Mouse (Mus musculus): ENCODE results near the gene Gm6525. TPM values are rescaled to one million over a fixed set of nuclear protein-coding genes. Genes with fewer than 3 reads are reported as not detected.

Gm6525 gene
- polyA plus RNA-seq (2014; fragmentation: Nextera tagmentation; extraction: Ambion mirVana): 0.76 and 0.95 TPM in 2 replicates

GRCm38 (mm10) chr3:84173581-84174154, at the start of gene Gm6525:
Gene Gm6525, plus strand, starts transcription at chr3:84174104.
- H3K4me2 ChIP-seq (ENCODE audit: low read depth): no peak within 1 kb of the TSS
- no peaks in the 10 kb centered on the region for H3K4me1 ChIP-seq (ENCODE audit: control insufficient read depth, insufficient read depth, low read length)
- 82% methylated on average over 11 of the region's 11 CpGs for WGBS
- no peak within 1 kb of the TSS for H3K27ac ChIP-seq (ENCODE audit: low read depth, low read length)
- ATAC-seq (ENCODE audit: insufficient read depth, low FRiP score, low TSS enrichment) (no peak), DNase-seq (ENCODE audit: low spot score) (no peak)
- H3K9ac ChIP-seq (ENCODE audit: low read length): no peak within 1 kb of the TSS
- H3K4me3 ChIP-seq (ENCODE audit: low read depth, low read length): no peak within 1 kb of the TSS
- no peaks in the 10 kb centered on the region for H3K27me3 ChIP-seq (ENCODE audit: control insufficient read depth, insufficient read depth, low read length)
- no peaks in the 10 kb centered on the region; the same call in none of the 2 replicates for H3K36me3 ChIP-seq (ENCODE audit: control insufficient read depth, insufficient read depth, low read length)
- H3K9me3 ChIP-seq (ENCODE audit: control insufficient read depth, low read length): no peaks in the 10 kb centered on the region

GRCm38 (mm10) chr3:84125704-84126289, 48.1 kb upstream of the Gm6525 start:
- H3K9ac ChIP-seq (ENCODE audit: low read length): no peak overlapping the region
- WGBS: 58% methylated on average over 6 of the region's 6 CpGs
- H3K4me3 ChIP-seq (ENCODE audit: low read depth, low read length): no peak overlapping the region
- H3K27me3 ChIP-seq (ENCODE audit: control insufficient read depth, insufficient read depth, low read length): no peaks in the 10 kb centered on the region
- DNase-seq (ENCODE audit: low spot score) (no peak), ATAC-seq (ENCODE audit: insufficient read depth, low FRiP score, low TSS enrichment) (no peak)
- no peaks in the 10 kb centered on the region for H3K9me3 ChIP-seq (ENCODE audit: control insufficient read depth, low read length)
- no peaks in the 10 kb centered on the region for H3K36me3 ChIP-seq (ENCODE audit: control insufficient read depth, insufficient read depth, low read length)
- H3K4me2 ChIP-seq (ENCODE audit: low read depth): no peak overlapping the region
- H3K4me1 ChIP-seq (ENCODE audit: control insufficient read depth, insufficient read depth, low read length): no peaks in the 10 kb centered on the region
- no peak overlapping the region for H3K27ac ChIP-seq (ENCODE audit: low read depth, low read length)

- no peaks in the 10 kb centered on the region for H3K4me1 ChIP-seq (ENCODE audit: control insufficient read depth, insufficient read depth, low read length)
- no peak overlapping the region for H3K27ac ChIP-seq (ENCODE audit: low read depth, low read length)
- no peaks in the 10 kb centered on the region for H3K27me3 ChIP-seq (ENCODE audit: control insufficient read depth, insufficient read depth, low read length)
- no peak overlapping the region for H3K9ac ChIP-seq (ENCODE audit: low read length)
- H3K4me3 ChIP-seq (ENCODE audit: low read depth, low read length): no peak overlapping the region
- no peak for ATAC-seq (ENCODE audit: insufficient read depth, low FRiP score, low TSS enrichment)
- no peak overlapping the region for H3K4me2 ChIP-seq (ENCODE audit: low read depth)
- no peak for DNase-seq (ENCODE audit: low spot score)
- no peaks in the 10 kb centered on the region for H3K36me3 ChIP-seq (ENCODE audit: control insufficient read depth, insufficient read depth, low read length)
- 94% methylated on average over 3 of the region's 3 CpGs for whole genome bisulfite sequencing
- H3K9me3 ChIP-seq (ENCODE audit: control insufficient read depth, low read length): no peaks in the 10 kb centered on the region
Observed at GRCm38 (mm10) chr3:84126721-84127120, 47.2 kb upstream of the Gm6525 start.

GRCm38 (mm10) chr3:84127431-84127830, 46.5 kb upstream of the Gm6525 start:
- Histone ChIP-seq H3K36me3 (ENCODE audit: control insufficient read depth, insufficient read depth, low read length) (no peaks in the 10 kb centered on the region), H3K4me2 (ENCODE audit: low read depth) (no peak overlapping the region), H3K4me1 (ENCODE audit: control insufficient read depth, insufficient read depth, low read length) (no peaks in the 10 kb centered on the region), H3K27me3 (ENCODE audit: control insufficient read depth, insufficient read depth, low read length) (no peaks in the 10 kb centered on the region), H3K9ac (ENCODE audit: low read length) (no peak overlapping the region), H3K9me3 (ENCODE audit: control insufficient read depth, low read length) (no peaks in the 10 kb centered on the region), H3K27ac (ENCODE audit: low read depth, low read length) (no peak overlapping the region), H3K4me3 (ENCODE audit: low read depth, low read length) (no peak overlapping the region)
- ATAC-seq (ENCODE audit: insufficient read depth, low FRiP score, low TSS enrichment) (no peak), DNase-seq (ENCODE audit: low spot score) (no peak)
- 80% methylated on average over 2 of the region's 2 CpGs for WGBS

GRCm38 (mm10) chr3:84128871-84129870, 44.7 kb upstream of the Gm6525 start:
- no peaks in the 10 kb centered on the region for H3K27me3 ChIP-seq (ENCODE audit: control insufficient read depth, insufficient read depth, low read length)
- no peaks in the 10 kb centered on the region for H3K36me3 ChIP-seq (ENCODE audit: control insufficient read depth, insufficient read depth, low read length)
- no peaks in the 10 kb centered on the region for H3K4me1 ChIP-seq (ENCODE audit: control insufficient read depth, insufficient read depth, low read length)
- no peak overlapping the region for H3K9ac ChIP-seq (ENCODE audit: low read length)
- WGBS: 37% methylated on average over 11 of the region's 11 CpGs
- DNase-seq (ENCODE audit: low spot score) (no peak), ATAC-seq (ENCODE audit: insufficient read depth, low FRiP score, low TSS enrichment) (no peak)
- no peak overlapping the region for H3K4me2 ChIP-seq (ENCODE audit: low read depth)
- no peak overlapping the region for H3K4me3 ChIP-seq (ENCODE audit: low read depth, low read length)
- H3K9me3 ChIP-seq (ENCODE audit: control insufficient read depth, low read length): no peaks in the 10 kb centered on the region
- no peak overlapping the region for H3K27ac ChIP-seq (ENCODE audit: low read depth, low read length)

GRCm38 (mm10) chr3:84130776-84131175, 43.1 kb upstream of the Gm6525 start:
- ATAC-seq (ENCODE audit: insufficient read depth, low FRiP score, low TSS enrichment): no peak
- H3K4me1 ChIP-seq (ENCODE audit: control insufficient read depth, insufficient read depth, low read length): no peaks in the 10 kb centered on the region
- WGBS: 78% methylated on average over 5 of the region's 5 CpGs
- no peak overlapping the region for H3K4me2 ChIP-seq (ENCODE audit: low read depth)
- H3K9ac ChIP-seq (ENCODE audit: low read length): no peak overlapping the region
- no peaks in the 10 kb centered on the region for H3K36me3 ChIP-seq (ENCODE audit: control insufficient read depth, insufficient read depth, low read length)
- no peak overlapping the region for H3K27ac ChIP-seq (ENCODE audit: low read depth, low read length)
- H3K9me3 ChIP-seq (ENCODE audit: control insufficient read depth, low read length): no peaks in the 10 kb centered on the region
- H3K4me3 ChIP-seq (ENCODE audit: low read depth, low read length): no peak overlapping the region
- H3K27me3 ChIP-seq (ENCODE audit: control insufficient read depth, insufficient read depth, low read length): no peaks in the 10 kb centered on the region
- DNase-seq (ENCODE audit: low spot score): no peak

GRCm38 (mm10) chr3:84131369-84131768, 42.5 kb upstream of the Gm6525 start:
- Histone ChIP-seq H3K9ac (ENCODE audit: low read length) (no peak overlapping the region), H3K36me3 (ENCODE audit: control insufficient read depth, insufficient read depth, low read length) (no peaks in the 10 kb centered on the region), H3K27ac (ENCODE audit: low read depth, low read length) (no peak overlapping the region), H3K9me3 (ENCODE audit: control insufficient read depth, low read length) (no peaks in the 10 kb centered on the region), H3K4me3 (ENCODE audit: low read depth, low read length) (no peak overlapping the region), H3K27me3 (ENCODE audit: control insufficient read depth, insufficient read depth, low read length) (no peaks in the 10 kb centered on the region), H3K4me1 (ENCODE audit: control insufficient read depth, insufficient read depth, low read length) (no peaks in the 10 kb centered on the region), H3K4me2 (ENCODE audit: low read depth) (no peak overlapping the region)
- DNase-seq (ENCODE audit: low spot score) (no peak), ATAC-seq (ENCODE audit: insufficient read depth, low FRiP score, low TSS enrichment) (no peak)
- 94% methylated on average over 3 of the region's 3 CpGs for WGBS

GRCm38 (mm10) chr3:84135387-84135786, 38.5 kb upstream of the Gm6525 start:
- no peaks in the 10 kb centered on the region for H3K36me3 ChIP-seq (ENCODE audit: control insufficient read depth, insufficient read depth, low read length)
- H3K4me1 ChIP-seq (ENCODE audit: control insufficient read depth, insufficient read depth, low read length): no peaks in the 10 kb centered on the region
- no peak overlapping the region for H3K27ac ChIP-seq (ENCODE audit: low read depth, low read length)
- no peaks in the 10 kb centered on the region for H3K9me3 ChIP-seq (ENCODE audit: control insufficient read depth, low read length)
- ATAC-seq (ENCODE audit: insufficient read depth, low FRiP score, low TSS enrichment): no peak; the same call in 1 of the 2 replicates
- DNase-seq (ENCODE audit: low spot score): no peak
- no peak overlapping the region for H3K4me2 ChIP-seq (ENCODE audit: low read depth)
- H3K4me3 ChIP-seq (ENCODE audit: low read depth, low read length): no peak overlapping the region
- H3K9ac ChIP-seq (ENCODE audit: low read length): no peak overlapping the region
- H3K27me3 ChIP-seq (ENCODE audit: control insufficient read depth, insufficient read depth, low read length): no peaks in the 10 kb centered on the region
- 28% methylated on average over 9 of the region's 9 CpGs for WGBS
